Mouse (Mus musculus): ENCODE measurements around the gene Adgra1.

Adgra1 gene

DNA sequence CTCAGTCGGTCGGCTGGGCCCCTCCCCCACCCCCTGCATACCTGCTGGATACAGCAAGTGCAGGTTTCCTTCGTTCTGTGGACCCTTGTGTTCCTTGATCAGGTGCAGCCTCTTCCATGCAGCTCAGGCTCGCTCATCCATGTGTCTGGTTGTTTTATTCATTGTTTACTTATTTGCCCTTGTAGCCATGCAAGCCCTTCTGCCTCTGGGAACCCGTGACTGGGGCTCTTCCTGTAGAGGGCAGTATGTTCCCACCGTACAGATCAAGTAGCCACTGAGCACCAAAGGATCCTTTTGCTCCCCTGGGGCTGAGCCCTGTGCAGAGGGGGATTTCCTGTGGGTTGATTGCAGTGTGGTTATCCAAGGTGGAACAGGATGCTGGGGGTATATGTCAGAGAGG, 71.7 kb downstream of the Adgra1 start:
- peak; percentile 70 for DNase-seq (ENCODE audit: extremely low spot score)

DNA sequence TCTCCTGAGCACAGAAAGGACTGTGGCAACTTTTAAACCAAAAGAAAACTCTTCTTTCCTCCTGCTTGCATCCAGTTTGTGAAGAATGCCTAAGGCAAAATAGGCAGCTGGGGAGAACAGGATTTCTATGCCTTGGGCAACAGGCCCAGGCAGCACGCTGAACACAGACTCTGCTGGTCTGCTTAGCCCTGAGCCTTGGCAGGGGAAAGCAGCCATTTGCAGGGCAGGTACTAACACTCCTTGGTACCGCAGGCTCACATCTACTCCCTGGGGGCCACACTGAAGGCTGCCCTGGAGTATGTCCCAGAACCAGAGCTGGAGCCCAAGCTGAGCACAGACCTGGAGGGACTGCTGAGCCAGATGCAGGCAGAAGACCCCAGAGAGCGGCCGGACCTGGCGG, 74.2 kb downstream of the Adgra1 start:
- no peak for DNase-seq (ENCODE audit: extremely low spot score)

GRCm38 (mm10) chr7:139909469-139909868, 75.5 kb downstream of the Adgra1 start:
- DNase-seq (ENCODE audit: extremely low spot score): no peak

GRCm38 (mm10) chr7:139910204-139910835, 76.3 kb downstream of the Adgra1 start:
- DNase-seq (ENCODE audit: extremely low spot score): no peak

GRCm38 (mm10) chr7:139914141-139915047, 80.4 kb downstream of the Adgra1 start:
- peak; percentile 66 for DNase-seq (ENCODE audit: extremely low spot score)

- DNase-seq (ENCODE audit: extremely low spot score): peak; percentile 15
Measured at GRCm38 (mm10) chr7:139915646-139916257, 81.8 kb downstream of the Adgra1 start.

- DNase-seq (ENCODE audit: extremely low spot score): no peak
Measured at GRCm38 (mm10) chr7:139916345-139916744, 82.4 kb downstream of the Adgra1 start.

DNA sequence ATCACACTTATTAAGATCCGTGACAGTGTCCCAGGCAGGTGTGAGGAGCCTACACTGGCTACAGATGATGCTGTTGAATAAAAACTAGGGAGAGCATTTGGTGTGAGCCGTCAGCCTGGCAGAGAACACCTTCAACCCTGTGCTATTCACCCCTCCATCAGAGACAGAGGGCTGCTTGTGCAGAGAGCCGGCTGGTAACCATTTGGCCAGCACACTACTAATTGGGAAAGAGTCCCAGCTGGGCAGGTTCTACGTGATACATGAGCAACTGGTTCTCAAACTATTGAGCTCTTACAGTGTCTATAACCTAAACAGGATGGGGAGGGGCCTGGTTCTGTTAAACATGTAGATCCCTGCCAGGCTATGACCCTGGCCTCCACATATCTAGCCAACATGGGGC, 84.3 kb downstream of the Adgra1 start:
- DNase-seq (ENCODE audit: extremely low spot score): no peak

Measured in embryo, embryonic 9.5 days (tissue).